Mouse (Mus musculus): Measurements from ENCODE around the gene Enthd1.

GRCm38 (mm10) chr15:80577166-80577960 is 12.4 kb upstream of the Enthd1 start:
- TF ChIP-seq ZNF384 (IDR thresholded peaks at IDR 0.05; ENCODE audit: low read depth, low read length) (0 out of 2 replicates have a peak, but pooled peaks have one; percentile 21), MAFK (IDR thresholded peaks at IDR 0.05; ENCODE audit: insufficient read depth, low read depth, low read length) (no peak)

Data from ES-E14 (cell line).